Mouse (Mus musculus) central nervous system, embryonic 18 days (tissue): Measurements from ENCODE around the gene Kcnj12. TPM values are rescaled to one million over a fixed set of nuclear protein-coding genes. Genes with fewer than 3 reads are reported as not detected.

ENCODE experiments used
- polyA plus RNA-seq: library from polyadenylated mRNA; depleted of rRNA; stranded (reverse); fragments of >200 nt; gene quantifications from 2 replicates; pipeline ENCODE4 v1.2.3, GENCODE M21; 2012; rRNA removed

Gene Kcnj12
- 8.8 and 9.4 TPM in 2 replicates for polyA plus RNA-seq

GRCm38 (mm10) chr11:61022550-61023391, at the start of gene Kcnj12:
TSS of gene Kcnj12 (plus strand) at chr11:61022564.

Other genes starting within 250 kb of the Kcnj12 start
- gene Top3a, start 245.2 kb upstream of the Kcnj12 start, polyA plus RNA-seq = 7.4 and 8.2 TPM in 2 replicates
- gene Smcr8, start 245.0 kb upstream of the Kcnj12 start, polyA plus RNA-seq = 9.8 and 10.1 TPM in 2 replicates
- 4.2 and 6.5 TPM in 2 replicates for gene Shmt1, start 210.8 kb upstream of the Kcnj12 start, polyA plus RNA-seq
- 17.2 and 17.9 TPM in 2 replicates for gene Dhrs7b, start 191.9 kb upstream of the Kcnj12 start, polyA plus RNA-seq
- 62.0 and 66.9 TPM in 2 replicates for gene Tmem11, start 143.3 kb upstream of the Kcnj12 start, polyA plus RNA-seq
- 29.0 and 31.0 TPM in 2 replicates for gene Natd1, start 107.8 kb upstream of the Kcnj12 start, polyA plus RNA-seq
- gene Map2k3, start 90.5 kb upstream of the Kcnj12 start, polyA plus RNA-seq = 13.3 and 14.5 TPM in 2 replicates
- 1.4 and 1.9 TPM in 2 replicates for gene Tnfrsf13b, start 104.2 kb downstream of the Kcnj12 start, polyA plus RNA-seq
- 339 and 395 TPM in 2 replicates for gene Usp22, start 152.5 kb downstream of the Kcnj12 start, polyA plus RNA-seq
- gene Aldh3a1, start 185.0 kb downstream of the Kcnj12 start, polyA plus RNA-seq = 0.41 and 0.57 TPM in 2 replicates
- gene Aldh3a2, start 244.9 kb downstream of the Kcnj12 start, polyA plus RNA-seq = 38.1 and 39.3 TPM in 2 replicates